Mouse (Mus musculus) mouse embryonic stem cell (cell line): Measurements from ENCODE around the gene A530032D15Rik.
"Not testable (repeated sequence)": the region's sequence is repeated elsewhere in the genome, so short reads cannot be mapped to it uniquely, and the experiment has no call there.

Experiments
- in situ Hi-C, 2 experiments: fragments of 300-500 bp; cut with MboI; formaldehyde crosslinking; loops; 1 replicate in 1 of 2; 3 replicates in 1 of 2; pipeline ENCODE4 v1.14.3; 2019 to 2020; ENCODE audit warnings: low sequenced_read_pairs in 2 of 2, low pct_unique_long_range_greater_than_20kb in 1 of 2, mixed read lengths in 1 of 2; ENCODE audit not compliant: unreplicated experiment in 1 of 2

A530032D15Rik gene

DNA sequence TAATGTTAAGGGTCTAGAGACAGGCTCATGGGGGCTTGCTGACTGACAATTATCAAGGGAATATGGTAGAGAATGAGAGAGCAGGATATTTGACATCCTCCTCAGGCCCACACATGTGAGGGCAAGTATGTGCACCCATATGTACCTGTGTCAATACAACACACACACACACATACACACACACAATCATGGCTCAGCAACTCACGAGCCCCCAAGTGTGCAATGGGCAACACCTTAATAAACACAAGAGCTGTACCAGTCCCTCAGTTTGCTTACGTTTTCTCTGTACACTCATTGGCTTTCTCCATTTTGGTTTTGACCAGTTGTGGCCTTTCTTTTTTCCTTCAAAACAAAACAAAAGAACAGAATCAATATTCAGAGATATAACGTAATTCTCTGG lies 24.9 kb downstream of the A530032D15Rik start:
- in situ Hi-C loops = not testable (repeated sequence)

DNA sequence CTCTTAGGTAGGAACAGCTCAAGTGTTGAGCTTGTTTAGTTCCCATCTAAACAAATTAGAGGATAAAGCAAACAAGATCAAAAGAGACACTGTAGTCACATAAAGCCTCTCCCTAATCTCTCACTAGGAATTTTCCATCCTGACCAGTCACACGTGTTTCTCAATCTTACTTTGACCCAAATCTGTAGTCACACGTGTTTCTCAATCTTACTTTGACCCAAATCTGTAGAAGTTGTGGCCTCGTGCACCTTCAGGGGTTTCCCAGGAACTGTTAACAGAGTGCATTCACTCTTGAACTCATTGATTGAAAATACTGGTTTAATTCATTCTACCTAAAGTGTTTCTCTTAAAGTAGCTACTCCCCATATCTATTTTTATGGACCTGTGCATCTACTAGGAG lies 36.6 kb downstream of the A530032D15Rik start:
- in situ Hi-C loops = not testable (repeated sequence)

DNA sequence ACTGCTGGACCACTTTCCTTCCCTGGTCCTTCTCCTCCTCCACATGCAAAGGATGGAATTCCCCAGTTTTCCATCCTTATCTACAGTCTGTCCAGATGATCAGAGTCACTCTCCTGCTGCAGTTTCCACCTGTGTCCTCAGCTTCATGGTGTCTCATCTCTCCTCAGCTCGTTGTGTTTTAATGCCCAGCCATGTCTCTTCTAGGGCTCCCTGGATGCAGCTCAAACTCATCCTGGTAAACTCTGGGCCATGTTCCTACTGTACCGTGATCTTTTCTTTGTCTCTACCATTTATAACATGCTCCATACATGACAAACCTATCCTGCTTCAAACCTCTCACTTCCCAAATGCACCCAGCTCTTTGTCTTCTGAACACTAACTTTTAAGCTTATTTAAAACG lies 38.0 kb downstream of the A530032D15Rik start:
- in situ Hi-C loops = not testable (repeated sequence)

DNA sequence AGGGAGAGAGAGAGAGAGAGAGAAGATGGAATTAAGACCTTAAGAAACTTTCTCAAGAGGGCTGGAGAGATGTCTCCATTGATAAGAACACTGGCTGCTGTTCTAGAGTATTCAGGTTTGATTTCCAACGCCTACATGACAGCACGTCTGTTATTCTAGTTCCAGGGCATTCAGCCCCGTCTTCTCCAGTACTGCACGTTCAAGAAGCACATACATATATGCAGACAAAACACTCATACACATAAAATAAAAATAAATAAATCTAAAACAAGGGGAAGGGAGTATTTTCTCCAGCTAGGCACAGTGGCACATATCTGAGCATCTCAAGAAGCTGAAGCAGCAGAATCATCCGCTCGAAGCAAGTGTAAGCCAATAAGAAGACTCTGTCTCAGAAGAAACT lies 73.9 kb downstream of the A530032D15Rik start:
- in situ Hi-C loops = not testable (repeated sequence)

DNA sequence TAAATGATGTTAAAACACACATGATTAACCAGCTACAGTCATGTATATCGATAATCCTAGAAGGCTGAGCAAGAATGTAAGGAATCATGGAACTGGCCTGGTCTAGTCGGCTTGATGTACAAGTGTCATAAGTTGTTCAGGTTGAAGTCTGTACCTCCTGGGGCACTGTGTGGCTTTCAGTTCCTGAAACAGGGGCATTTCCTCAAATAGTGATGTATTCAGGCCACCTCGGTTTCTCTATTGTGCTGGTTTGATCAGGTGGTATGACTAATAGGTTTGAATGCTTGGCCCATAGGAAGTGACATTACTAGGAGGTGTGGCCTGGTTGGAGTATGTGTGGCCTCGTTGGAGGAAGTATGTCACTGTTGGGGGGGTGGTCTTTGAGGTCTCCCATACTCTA lies 75.3 kb downstream of the A530032D15Rik start:
- in situ Hi-C loops = not testable (repeated sequence)

DNA sequence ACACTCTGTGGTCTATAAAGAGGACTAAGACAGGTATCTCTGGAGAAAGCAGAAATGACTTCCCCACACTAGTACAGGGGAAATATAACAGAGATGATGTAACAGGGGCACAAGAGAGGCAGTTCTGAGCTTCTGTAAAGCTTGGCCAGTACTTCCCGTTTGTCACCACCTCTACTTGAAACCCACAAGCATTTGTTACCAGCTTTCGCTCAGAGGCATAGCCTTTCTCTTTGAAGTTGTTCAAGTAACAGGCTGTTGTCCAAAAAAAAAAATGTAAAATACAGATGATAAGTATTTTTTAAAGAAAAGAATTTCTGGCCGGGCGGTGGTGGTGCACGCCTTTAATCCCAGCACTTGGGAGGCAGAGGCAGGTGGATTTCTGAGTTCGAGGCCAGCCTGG lies 76.0 kb downstream of the A530032D15Rik start:
- in situ Hi-C loops = not testable (repeated sequence)
